Mouse (Mus musculus): Measurements from ENCODE around the gene Cdrt4.

GRCm38 (mm10) chr11:63018083-63018622 lies 67.2 kb downstream of the Cdrt4 start:
- TF ChIP-seq CTCF (IDR thresholded peaks at IDR 0.05; ENCODE audit: insufficient read depth, low read depth, low read length) (no peak), POLR2A (IDR thresholded peaks at IDR 0.05; ENCODE audit: insufficient read depth, low read depth, low read length) (no peak)
